Mouse (Mus musculus): ENCODE measurements around the gene Tlcd1. TPM values are rescaled to one million over a fixed set of nuclear protein-coding genes. Genes with fewer than 3 reads are reported as not detected.

Gene Tlcd1
- total RNA-seq, 2 experiments from 2014 or later: 15.4 to 17.3 TPM

DNA sequence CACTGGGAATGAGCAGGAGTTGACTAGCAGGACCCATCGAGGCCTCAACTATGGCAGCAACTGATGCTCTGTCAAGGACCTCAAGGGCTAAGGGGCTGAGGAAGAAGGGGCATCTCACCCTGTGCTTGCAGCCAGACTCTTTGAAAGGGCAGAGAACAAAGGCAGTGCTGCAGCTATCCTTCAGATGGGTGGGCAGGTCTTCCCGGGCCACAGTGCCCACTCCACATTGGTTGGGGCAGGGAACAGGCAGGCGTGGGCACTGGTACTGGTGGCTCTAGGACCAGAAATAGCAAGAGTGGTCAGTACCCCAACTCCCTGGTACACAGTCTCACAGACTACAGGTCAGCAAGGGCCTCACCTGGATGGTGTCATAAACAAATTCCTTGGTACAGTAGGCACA, 15.8 kb upstream of the Tlcd1 start:
- DNase-seq: no peak
- intact Hi-C loops (cut with DNase I): no loop called here

DNA sequence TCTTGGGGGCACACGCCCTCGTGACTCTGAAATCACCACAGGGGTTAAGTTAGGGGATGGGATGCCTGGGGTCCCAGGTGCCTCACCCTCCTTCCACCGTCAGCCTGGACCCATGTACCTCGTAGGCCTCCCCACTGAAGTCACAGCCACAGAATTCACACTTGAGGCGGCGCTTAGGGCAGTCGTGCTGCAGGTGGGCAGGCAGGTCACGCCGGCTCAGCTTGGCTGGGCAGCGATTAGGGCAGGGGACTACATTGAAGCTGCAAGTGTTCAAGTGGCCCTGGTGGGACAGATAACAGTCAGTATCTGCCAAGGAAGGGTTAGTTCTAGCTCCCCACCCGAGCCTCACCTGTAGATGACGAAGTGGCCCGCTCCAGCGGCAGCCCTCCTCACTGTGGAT, 15.3 kb upstream of the Tlcd1 start:
- DNase-seq: no peak
- intact Hi-C loops (cut with DNase I): no loop called here

DNA sequence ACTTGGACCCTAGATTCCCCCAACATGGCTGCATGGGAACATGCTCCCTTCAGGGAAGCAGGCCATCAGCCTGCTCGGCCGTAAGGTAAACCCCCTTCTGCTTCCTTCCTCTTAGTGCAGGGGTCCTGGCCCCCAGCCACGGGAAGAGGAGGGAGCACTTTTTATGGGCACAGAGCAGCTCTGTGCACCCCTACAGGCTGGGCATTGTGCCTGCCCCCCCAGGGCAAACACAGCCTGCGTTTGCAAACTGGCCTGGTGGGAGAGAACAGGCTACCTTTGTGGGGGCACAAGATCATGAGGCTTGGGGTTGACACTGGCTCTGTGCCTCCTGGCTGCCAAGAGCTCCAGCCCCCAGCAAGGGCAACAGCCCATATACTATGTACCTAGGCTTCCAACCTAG, 14.5 kb upstream of the Tlcd1 start:
- DNase-seq: peak; percentile 73
- intact Hi-C loops (cut with DNase I): no loop called here

DNA sequence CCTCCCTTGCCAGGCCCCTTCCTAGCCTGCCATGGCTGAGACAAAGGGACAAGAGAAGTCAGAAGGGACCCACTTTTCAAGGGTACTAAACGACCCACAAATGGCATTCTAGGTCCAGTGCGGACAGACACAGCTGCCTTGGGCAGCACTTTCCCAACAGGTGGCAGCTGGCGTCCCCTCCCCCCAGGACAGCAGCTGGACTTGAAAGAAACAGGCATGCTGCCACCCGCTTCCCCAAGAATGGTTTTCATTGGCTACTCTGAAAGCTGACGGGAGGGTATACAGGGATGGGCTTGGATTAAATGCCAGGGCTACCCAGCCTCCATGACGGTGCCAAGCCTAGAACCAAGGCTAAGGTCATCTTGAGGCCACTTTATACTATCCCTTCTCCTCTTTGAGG, 14.0 kb upstream of the Tlcd1 start:
- intact Hi-C loops (cut with DNase I): no loop called here
- peak; percentile 86 for DNase-seq

DNA sequence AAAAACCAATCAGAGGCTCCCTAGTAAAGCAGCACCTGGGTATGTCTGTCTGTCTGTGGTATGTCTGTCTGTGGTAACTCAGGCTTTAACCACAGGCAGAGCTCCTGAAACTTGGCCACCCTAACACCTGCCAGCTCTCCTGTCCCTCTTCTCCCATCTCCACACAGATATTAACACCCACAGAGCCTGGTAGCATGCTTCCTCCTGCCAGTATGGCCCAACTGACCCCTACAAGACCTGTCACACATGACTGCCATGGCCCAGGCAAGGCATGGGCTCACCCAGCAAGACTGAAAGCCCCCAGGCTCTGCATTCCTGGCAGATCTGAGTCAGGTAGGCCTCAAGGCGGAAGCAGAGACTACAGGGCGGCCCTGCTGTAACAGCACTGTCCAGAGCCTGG, 13.5 kb upstream of the Tlcd1 start:
- DNase-seq: no peak
- intact Hi-C loops (cut with DNase I): no loop called here

DNA sequence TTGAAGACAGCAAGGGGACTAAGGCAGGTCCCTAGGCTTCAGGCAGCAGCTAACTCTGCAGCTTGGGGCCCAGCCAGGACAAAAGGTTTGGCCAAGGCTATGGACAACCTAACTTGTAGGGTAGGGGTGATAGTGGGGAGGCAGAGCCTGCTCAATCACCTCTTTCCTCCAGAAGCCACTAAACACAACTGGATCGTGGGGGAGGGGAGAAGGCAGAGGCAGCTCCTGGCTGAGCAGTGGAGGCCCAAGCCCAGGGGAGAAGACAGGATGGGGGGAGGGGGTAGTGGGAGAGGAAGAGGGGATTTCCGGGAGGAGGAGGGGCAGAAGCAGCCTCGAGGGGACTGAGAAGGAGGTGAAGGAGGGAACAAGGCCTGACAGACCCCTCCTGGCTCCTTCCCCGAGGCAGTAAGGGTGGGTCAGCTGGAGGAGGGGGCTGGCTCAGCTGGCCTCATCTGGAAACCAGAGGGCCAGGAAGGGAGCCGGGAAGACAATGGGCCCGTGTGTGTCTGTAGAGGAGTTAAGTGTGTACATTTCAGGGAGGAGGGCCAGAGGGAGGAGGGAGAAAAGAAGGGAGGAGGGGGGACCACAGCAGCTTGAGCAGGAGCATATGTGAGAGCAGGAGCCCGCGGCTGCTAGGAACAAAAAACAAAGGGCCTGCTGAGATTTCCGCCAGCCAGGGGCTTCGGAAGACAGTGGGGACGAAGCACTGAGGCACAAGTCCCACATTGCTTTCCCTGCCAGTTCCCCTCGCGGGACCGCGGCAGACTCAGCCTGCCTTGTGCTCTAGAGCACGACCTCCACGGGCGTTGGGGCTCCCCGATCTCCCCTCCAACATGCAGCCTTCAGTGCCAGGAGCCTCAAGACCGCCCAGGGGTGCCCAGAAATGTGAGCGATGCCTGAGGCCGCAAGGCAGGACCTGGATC, 12.6 kb upstream of the Tlcd1 start:
- DNase-seq: peak; percentile 68
- intact Hi-C loops (cut with DNase I): no loop called here

DNA sequence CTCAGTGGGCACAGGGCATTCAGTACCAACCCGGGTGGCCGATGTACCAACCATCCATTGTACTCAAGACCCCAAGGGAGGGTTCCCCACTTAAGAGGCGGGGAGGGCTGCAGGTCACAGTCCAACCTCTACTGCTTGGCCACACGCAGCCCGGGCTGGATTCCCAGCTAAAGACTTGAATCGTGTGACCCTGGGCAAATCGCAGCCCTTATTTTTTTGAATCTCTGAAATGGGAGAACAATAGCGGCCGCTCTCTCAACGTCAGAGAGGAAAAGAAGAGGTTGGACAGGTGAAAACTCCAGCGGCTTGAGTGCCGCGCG, 11.9 kb upstream of the Tlcd1 start:
- no peak for DNase-seq
- intact Hi-C loops (cut with DNase I): no loop called here

DNA sequence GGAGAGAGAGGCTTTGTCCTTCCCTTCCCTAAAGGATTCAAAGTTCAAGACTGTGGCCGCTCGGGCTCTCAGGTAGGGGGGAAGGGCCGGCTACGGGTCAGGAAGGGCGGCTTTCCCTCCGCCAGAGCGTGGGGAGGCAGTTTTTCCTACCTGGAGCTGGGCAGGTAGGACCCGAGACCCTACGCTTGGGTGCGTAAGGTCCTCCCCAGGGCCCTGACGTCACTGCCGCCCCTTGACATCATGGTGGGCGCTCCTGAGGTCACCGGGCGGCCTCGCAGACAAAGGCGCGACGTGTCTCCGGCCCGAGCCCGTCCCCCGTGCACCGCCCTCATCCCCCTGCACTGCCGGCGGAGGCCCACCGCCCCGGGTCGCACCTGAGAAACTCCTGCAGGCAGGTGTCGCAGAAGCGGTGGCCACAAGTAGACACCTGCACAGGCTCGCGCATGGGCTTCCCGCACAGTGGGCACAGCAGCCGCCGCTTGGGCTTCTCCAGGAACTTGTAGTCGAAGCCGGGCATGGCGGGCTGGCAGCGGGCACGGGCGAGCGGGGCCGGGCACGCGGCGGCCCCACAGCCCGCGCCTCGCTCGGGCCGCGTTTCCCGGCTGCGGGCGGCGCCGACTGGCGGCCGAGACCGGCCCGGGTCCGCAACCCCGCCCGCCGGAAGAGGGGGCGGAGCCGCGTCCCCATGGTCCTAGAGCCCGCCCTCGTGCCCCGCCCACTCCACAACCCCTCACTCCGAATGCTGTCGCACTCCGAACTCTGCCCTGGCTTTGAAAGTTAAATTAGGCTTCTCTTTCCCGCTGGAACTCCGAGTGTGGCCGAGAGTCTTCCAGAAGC, 11.4 kb upstream of the Tlcd1 start, which contains the start of gene Traf4:
Gene Traf4 (minus strand): TSS at position 666 of the 837 bp plus-strand sequence.
- intact Hi-C loops (cut with DNase I): no loop called here
- DNase-seq: peak; percentile 88

DNA sequence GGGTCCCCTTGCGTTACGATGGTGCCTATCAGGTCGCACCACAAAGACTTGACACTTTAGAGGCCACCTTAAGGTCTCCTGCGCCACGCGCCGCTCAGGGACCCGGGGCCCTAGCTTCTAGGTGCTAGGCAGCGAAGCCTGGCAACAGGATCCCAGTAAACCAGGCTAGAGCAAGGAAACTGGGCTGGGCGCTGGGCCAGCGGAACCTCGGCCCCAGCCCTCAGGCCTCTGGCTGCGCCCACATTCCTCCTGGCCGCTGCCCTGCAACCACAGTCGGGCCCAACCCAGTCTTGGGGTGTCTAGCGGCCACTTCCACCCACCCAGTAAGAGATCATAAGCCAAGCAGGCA, 10.8 kb upstream of the Tlcd1 start:
- intact Hi-C loops (cut with DNase I): no loop called here
- DNase-seq: peak; percentile 57

DNA sequence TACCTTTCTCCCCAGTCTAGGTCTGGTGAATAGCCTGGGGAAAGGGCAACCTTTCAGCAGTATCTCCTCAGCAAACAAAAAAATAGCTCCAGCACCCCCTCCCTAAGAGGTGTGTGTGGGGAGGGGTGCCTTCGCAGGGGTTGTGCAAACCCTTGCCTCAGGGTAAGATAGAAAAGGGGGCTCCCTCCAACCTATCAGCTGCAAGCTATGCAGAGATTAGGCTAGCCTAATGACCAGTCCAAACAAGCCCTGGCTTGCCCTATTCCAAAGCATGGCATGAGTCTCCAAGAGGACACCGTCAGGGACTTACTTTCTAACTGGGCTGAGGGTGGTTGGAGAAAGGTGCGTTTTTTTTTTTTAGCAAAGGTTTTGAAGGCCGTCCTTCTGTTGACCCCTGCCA, 10.3 kb upstream of the Tlcd1 start:
- DNase-seq: no peak
- intact Hi-C loops (cut with DNase I): no loop called here

DNA sequence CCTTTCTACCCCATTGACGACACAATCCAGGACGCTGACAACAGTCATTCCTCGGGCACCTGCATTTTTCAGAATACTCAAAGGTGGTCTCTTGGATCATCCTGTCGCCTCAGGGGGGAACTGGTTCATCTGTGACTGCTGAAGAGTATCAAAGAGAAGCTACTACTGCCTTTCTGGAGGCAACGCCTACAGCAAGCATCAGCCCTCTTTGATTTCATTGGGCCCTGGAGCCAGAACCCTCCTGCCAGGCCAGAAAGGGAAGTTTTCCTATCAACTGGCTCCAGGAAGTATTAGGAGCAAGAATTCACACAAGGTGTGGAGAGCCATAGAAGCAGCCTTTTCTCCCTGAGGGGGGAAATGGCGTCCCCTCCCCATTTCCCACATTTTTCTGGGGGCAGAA, 9.9 kb upstream of the Tlcd1 start:
- DNase-seq: no peak
- intact Hi-C loops (cut with DNase I): no loop called here

DNA sequence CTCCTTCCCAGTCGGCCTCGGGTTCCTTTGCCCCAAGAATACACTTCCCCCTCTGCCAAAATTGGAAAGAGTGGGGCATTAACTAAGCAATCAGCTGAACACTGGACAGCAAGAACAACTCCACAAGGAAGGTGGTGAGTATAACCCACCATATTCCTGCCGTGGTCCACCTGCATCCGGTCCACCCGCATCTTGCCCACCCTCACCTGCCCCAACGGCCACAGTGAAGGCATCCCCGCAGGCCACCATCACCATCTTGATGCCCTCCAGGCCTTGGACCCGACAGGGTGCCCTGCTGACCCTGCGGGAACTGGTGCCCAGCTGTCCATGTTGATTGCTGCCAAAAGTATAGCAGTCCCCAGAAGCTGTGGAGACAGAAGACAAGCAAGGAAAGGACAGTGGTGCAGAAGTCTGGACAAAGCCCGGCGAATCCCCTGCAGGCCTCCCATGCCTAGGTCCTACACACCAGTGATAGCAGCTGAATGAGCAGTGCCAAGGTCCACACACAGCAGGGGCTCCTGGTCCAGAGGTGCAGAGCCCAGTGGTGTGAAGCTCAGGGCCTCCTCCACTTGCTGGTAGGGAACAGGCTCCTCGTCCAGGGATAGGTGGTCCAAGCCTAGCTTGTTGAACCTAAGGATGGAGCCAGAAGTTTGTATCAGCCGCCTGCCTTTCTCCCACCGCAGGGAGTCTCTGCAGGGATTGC, 9.1 kb upstream of the Tlcd1 start:
- intact Hi-C loops (cut with DNase I): no loop called here
- no peak for DNase-seq

DNA sequence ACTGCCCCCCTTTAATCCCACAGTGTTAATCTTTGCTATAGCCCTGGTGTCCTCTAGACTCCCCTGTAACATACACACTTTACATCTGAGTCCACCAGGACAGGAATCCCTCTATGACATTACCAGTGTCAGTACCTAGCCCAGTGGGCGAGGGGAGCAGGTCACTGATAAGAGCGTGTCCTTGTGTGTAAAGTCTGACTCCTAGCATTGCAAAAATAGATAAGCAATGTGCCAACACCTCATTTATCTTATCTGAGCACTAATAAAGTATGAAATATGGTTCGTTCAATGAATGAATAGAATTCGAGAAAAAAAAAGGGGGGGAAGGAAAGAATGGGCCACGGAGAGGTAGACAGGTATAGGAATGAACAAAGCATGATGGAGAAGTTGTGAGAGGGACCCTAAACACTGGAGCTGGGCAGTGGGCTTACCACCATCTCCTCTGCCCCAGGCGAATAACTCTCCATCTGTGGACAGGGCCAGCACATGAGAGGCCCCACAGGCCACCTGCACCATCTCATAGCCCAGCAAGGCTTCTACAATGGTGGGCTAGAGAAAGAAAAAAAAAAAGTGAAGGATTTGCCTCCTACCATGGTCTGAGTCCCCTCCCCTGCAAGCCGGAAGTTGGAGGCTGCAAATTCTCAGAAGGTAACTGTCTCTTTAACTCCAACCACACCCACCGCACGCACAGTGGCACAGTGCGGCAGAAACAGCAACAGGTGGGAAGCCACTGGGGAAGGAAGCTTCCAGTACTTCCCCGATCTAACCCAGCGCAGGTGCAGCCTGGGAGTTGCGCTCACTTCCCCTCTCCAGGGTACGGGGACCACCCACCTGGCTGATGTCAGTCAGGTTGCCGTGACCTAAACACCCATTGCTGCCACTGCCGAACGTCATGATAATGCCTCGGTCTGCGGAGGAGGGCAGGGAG, 7.7 kb upstream of the Tlcd1 start:
- intact Hi-C loops (cut with DNase I): no loop called here

DNA sequence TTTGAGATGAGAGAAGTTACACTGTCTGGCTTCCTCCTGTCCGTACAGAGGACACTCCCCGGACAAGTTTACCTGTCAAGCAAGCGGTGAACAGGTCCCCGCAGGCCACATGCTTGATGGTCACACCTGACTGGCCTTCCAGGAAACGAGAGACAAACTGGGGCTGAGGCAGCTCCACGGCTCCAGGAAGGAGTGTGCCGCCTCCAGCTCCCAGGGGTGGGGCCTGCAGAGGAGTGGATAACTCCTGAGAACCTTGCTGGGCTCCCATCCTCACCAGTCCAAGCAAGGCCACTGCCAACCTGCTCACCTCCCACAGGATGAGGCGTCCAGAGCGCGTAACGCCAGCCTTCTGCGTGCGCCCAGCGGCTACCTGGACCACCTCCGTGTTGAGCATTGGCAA, 6.2 kb upstream of the Tlcd1 start:
- no peak for DNase-seq
- intact Hi-C loops (cut with DNase I): no loop called here

More for the DNA sequence above, 7.7 kb upstream of the Tlcd1 start:
- DNase-seq: no peak

DNA sequence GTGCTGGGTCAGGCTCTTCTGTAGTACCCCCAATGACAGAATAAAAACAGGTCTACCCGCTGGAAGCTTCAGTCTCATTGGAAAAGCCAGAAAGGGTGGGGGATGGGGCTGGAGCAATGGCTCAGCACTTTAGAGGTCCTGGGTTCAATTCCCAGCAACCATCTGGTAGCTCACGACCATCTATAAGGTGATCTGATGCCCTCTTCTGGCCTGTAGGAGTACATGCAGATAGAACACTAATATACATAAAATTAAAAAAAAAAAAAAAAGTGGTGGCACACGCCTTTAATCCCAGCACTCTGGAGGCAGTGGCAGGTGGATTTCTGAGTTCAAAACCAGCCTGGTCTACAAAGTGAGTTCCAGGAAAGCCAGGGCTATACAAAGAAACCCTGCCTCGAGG, 5.2 kb upstream of the Tlcd1 start:
- no peak for DNase-seq
- intact Hi-C loops (cut with DNase I): no loop called here

DNA sequence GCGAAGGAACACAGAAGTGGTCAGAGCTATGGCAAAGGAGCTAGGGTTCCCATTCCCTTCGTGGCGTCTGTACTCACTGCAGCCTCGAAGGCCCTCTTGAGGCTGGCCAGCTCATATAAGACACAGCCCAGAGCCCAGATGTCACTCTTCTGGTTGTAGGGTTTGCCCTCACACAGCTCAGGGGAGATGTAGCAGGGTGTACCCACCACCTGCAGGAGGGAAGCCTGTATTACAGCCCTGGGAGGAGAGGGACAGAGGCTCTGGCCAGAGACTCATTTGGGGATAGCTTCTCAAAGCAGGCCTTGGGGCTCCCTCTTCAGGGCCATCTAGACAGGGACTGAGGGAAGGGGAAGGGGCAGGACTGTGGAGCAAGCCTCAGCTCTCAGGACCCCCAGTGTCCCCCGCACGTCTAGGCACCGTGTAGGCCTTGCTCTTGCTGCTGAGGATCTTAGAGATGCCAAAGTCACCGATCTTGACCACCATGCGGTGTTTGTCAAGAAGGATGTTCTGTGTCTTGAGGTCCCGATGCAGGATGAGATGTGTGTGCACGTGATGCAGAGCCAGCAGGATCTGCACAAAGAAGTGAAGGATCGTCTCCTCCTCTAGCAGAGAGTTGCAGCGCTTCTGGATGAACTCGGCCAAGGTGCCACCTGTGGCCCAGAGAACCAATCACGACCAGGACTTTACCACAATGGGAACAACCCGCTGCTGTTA, 4.3 kb upstream of the Tlcd1 start:
- DNase-seq: no peak
- intact Hi-C loops (cut with DNase I): no loop called here

DNA sequence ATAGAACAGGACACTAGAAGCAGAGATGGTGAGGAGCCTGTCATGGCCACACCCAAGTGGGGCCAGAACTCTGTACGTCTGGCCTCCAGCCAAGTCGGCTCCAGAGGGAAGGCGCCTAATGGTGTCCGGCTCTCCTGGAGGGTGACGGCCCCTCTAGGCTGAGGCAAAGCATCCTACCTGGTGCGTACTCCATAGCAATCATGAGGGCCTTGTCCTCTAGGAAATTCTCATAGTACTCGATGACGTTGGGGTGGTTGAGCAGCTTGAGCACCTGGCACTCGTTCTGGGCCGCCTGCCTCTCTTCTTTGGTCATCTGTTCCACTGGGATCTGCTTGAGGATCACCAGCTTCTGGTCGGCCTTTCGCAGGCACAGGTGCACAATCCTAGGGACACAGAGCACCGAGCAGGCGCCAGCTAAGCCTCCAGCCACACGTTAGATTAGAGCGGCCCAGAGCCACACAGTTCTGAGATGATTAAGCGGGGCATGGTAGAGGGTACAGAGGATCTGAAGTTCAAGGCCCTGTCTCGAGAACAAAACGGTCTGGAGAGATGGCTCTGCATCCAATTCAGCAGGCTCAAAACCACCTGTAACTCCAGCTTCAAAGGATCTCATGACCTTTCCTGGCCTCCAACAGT, 3.6 kb upstream of the Tlcd1 start:
- DNase-seq: no peak
- intact Hi-C loops (cut with DNase I): no loop called here

DNA sequence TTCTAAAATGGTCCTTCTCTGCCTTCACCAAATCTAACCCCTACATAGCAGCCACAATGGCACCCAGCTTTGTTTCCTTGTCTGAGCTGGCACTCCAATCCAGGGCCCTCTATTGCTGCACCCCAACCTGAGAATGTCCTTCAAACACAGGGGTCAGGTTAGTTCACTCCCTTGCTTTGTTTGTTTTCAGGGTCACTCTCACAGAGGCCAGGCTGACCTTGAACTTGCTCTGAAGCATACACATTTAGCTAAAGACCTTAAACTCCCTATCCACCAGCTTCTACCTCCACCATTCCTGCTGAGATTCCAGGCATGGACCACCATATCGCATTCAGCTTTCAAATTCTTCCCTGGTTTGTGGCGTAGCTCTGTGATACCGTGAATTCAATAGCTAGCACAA, 2.0 kb upstream of the Tlcd1 start:
- intact Hi-C loops (cut with DNase I): no loop called here
- no peak for DNase-seq

DNA sequence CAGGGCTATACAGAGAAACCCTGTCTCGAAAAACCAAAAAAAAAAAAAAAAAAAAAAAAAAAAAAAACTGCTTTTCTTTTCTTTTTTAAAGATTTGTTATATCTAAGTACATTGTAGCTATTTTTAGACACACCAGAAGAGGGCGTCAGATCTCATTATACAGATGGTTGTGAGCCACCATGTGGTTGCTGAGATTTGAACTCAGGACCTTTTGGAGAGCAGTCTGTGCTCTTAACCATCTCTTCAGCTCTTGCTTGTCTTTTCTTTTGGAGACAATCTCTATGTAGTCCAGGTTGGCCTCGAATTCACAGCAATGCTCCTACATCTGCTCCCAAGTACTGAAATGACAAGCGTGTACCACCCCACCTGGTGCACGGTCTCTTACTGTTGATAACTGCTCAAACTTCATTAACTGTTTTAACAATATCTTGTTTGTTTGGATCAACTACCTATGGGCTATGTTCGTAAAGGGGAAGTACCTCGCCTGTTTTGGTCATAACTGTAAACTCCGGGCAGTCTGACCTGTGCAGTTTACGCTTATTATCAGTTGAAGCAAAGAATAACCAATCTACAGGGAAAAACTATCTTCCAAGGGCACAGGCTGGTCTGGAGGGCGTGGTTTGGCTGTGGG, 625 bp upstream of the Tlcd1 start:
- DNase-seq: no peak
- intact Hi-C loops (cut with DNase I): loop anchor here (5.0 kb wide), 1 partner anchor 139 kb away; the partner anchor contains the start of gene Flot2

Measured in left cerebral cortex, postnatal 4 days (tissue).